Mouse (Mus musculus) forebrain, embryonic 11.5 days (tissue): ENCODE data around the gene Atp2b2. TPM values are rescaled to one million over a fixed set of nuclear protein-coding genes. Genes with fewer than 3 reads are reported as not detected.

ENCODE experiments used
- ATAC-seq: fragments of 200-750 bp; cut with Nextera tagmentation; replicated peaks from 2 replicates; pipeline ENCODE4 v1.8.0; 2017; ENCODE audit warnings: moderate TSS enrichment; ENCODE audit not compliant: low FRiP score
- DNase-seq: peaks from one replicate; pipeline ENCODE4 v3.0.0-alpha.2; 2017; ENCODE audit warnings: low spot score
- H3K27ac ChIP-seq: fragments of 300-500 bp; sonication (generic); 2 replicates; pipeline ENCODE4 v1.5.1; 2014; ENCODE audit warnings: low read depth, low read length
- H3K27me3 ChIP-seq: fragments of 300-500 bp; sonication (generic); 2 replicates; pipeline ENCODE4 v1.6.1; 2014; ENCODE audit warnings: mild to moderate bottlenecking, low read length, mixed read lengths; ENCODE audit not compliant: control insufficient read depth, insufficient read depth
- H3K36me3 ChIP-seq: fragments of 300-500 bp; sonication (generic); 2 replicates; pipeline ENCODE4 v1.6.1; 2014; ENCODE audit warnings: mild to moderate bottlenecking, low read length, moderate library complexity, mixed read lengths; ENCODE audit not compliant: control insufficient read depth, insufficient read depth
- H3K4me1 ChIP-seq: fragments of 300-500 bp; sonication (generic); replicated peaks from 2 replicates; pipeline ENCODE4 v1.6.1; 2014; ENCODE audit warnings: low read length, mixed read lengths; ENCODE audit not compliant: control insufficient read depth, insufficient read depth
- H3K4me2 ChIP-seq: fragments of 300-500 bp; sonication (generic); 2 replicates; pipeline ENCODE4 v1.6.1; 2014; ENCODE audit warnings: low read depth, mild to moderate bottlenecking, low read length, moderate library complexity, mixed read lengths; ENCODE audit not compliant: severe bottlenecking
- H3K4me3 ChIP-seq: fragments of 300-500 bp; sonication (generic); 2 replicates; pipeline ENCODE4 v1.5.1; 2014; ENCODE audit warnings: low read depth, low read length
- H3K9ac ChIP-seq: fragments of 300-500 bp; sonication (generic); 2 replicates; pipeline ENCODE4 v1.6.1; 2014; ENCODE audit warnings: low read length
- H3K9me3 ChIP-seq: fragments of 300-500 bp; sonication (generic); 2 replicates; pipeline ENCODE4 v1.6.1; 2016; ENCODE audit warnings: low read length, mixed read lengths; ENCODE audit not compliant: control insufficient read depth
- WGBS: fragments of 180-500 bp; shearing (Covaris S2); extraction: QIAGEN DNeasy Blood & Tissue Kit; methylation state at CpG from one replicate; pipeline ENCODE4 v1.1.7; 2014; 5-methylcytosine and 5-hydroxymethylcytosine counted together
- polyA plus RNA-seq: library from polyadenylated mRNA; unstranded; fragments of >200 nt; fragmentation: Nextera tagmentation; extraction: Ambion mirVana; gene quantifications from 2 replicates; pipeline ENCODE4 v1.2.1, GENCODE M21; 2014

The Atp2b2 gene
- polyA plus RNA-seq, 1 experiment from 2014 or later: 2.5 TPM

DNA sequence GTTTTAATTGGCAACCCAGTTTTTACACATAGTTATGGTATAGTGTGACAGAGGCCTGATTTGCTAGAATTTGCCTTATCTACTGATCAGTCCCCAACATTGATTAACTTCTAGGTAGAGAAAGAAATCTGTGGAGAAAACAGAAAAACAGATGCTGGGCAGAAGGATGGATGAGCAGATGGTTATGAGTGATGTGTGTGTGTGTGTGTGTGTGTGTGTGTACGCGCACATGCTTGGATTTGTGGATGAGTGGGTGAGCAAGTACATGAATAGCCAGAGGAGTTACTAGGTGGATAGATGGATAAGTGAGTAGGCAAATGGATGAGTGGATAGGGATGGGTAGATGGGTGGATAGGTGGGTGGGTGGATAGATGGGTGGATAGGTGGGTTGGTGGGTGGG is 20.7 kb upstream of the Atp2b2 start:
- no peaks in the 10 kb centered on the region for H3K4me1 ChIP-seq
- H3K27me3 ChIP-seq: no peaks in the 10 kb centered on the region
- ATAC-seq (no peak), DNase-seq (no peak)
- H3K27ac ChIP-seq: no peak overlapping the region
- no peak overlapping the region for H3K4me3 ChIP-seq
- H3K9ac ChIP-seq: no peak overlapping the region
- no peaks in the 10 kb centered on the region for H3K36me3 ChIP-seq
- H3K4me2 ChIP-seq: no peak overlapping the region
- whole genome bisulfite sequencing: 98% methylated on average over 2 of the region's 2 CpGs
- no peaks in the 10 kb centered on the region for H3K9me3 ChIP-seq

DNA sequence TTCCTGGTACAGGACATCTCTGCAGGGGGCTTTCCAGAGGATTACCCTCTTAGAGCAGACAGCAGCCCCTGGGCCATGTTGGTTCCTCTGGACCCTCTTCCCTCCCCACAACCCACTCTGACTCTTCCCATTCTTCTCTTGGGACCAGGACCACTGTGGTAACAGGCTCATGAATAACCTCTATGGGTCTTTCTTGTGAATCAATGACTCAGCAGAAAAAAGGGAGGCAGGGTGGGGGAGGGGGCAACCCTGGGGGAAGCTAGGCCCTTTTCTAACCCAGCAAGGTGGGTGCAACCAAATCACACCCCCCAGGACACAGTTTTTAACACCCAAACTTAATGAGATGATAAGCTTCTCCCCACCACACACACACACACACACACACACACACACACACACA is 20.3 kb upstream of the Atp2b2 start:
- no peak for DNase-seq
- Histone ChIP-seq H3K9ac (no peak overlapping the region), H3K4me2 (no peak overlapping the region), H3K4me1 (no peaks in the 10 kb centered on the region), H3K27ac (no peak overlapping the region), H3K27me3 (no peaks in the 10 kb centered on the region), H3K4me3 (no peak overlapping the region), H3K36me3 (no peaks in the 10 kb centered on the region), H3K9me3 (no peaks in the 10 kb centered on the region)
- ATAC-seq: no peak

DNA sequence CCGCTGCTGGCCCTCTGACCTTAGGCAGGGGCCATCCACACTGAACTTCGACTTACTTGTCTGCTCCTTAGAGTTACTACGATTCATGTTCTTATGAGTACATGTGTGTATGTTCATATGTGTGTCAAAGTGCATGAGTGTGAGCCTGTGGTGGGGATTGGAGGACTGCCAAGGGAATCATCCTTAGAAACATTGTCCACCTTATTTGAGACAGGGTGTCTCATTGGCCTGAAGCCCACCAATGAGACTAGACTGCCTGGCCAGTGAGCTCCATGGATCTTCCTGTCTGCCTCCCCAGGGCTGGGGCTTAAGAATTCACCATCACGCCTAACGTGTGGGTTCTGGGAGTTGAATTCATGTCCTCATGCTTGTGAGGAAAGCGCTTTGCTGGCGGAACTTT is 16.8 kb upstream of the Atp2b2 start:
- H3K9ac ChIP-seq: no peak overlapping the region
- H3K36me3 ChIP-seq: no peaks in the 10 kb centered on the region
- DNase-seq (no peak), ATAC-seq (no peak)
- H3K4me1 ChIP-seq: no peaks in the 10 kb centered on the region
- no peak overlapping the region for H3K4me2 ChIP-seq
- H3K9me3 ChIP-seq: no peaks in the 10 kb centered on the region
- no peaks in the 10 kb centered on the region for H3K27me3 ChIP-seq
- WGBS: 89% methylated on average over 7 of the region's 7 CpGs
- H3K4me3 ChIP-seq: no peak overlapping the region
- H3K27ac ChIP-seq: no peak overlapping the region

DNA sequence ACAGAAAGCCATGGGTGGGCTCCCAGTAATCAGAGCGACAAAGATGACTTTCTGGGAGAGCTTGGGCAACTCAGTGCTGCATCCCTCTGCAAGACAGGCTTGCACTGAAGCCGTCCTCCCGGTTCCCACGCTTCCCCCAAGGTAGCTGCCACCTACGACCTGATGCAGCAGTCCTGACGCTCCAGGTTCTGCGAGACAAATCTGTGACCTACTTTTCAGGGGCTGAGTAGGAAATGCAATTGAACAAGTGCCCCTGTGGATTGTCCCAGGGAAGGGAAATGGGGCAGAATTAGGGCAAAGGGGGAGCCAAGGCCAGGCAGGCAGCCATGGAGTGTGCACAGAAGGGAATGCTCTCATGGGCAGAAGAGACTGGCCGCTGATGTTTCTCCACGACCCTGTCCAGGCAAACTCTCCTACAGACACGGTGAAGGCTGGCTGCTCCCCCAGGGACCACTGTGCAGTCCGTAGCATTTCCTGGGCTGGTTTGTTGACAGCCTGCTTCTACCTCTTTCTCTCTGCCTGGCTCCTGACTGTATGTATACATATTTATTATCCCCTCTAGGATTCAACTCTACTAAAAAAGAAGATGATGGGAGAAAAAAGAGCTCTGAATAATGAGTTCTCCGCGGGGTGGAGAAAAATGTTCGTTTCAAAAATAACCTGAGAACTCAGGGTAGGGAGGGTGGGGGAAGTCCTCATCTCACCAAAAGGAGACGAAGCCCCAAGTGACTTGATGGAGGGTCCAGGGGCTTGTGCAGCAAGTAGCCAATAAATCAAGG is 15.8 kb upstream of the Atp2b2 start:
- no peak overlapping the region for H3K4me3 ChIP-seq
- DNase-seq (no peak), ATAC-seq (no peak)
- no peak overlapping the region for H3K9ac ChIP-seq
- H3K27ac ChIP-seq: no peak overlapping the region
- H3K4me2 ChIP-seq: no peak overlapping the region
- H3K9me3 ChIP-seq: no peaks in the 10 kb centered on the region
- WGBS: 72% methylated on average over 15 of the region's 15 CpGs
- no peaks in the 10 kb centered on the region for H3K36me3 ChIP-seq
- H3K4me1 ChIP-seq: no peaks in the 10 kb centered on the region
- H3K27me3 ChIP-seq: no peaks in the 10 kb centered on the region

DNA sequence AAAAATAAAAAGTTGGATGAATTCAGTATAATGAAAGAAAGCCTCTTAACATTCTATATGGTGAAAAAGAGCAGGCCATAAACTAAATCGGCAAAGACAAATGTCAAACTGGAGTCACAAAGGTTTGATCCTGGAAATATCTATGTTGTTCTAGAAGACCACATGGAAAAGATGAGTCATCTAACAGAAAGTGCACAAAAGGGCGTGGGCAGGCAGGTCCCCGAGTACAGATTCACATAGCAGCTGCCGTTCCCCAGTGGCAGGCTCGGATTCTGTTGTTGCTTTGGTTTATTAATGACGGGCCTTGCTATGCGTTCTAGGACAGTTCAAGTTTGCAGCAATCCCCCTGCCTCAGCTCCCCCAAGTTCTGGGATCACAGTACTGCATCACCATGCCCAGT is 12.9 kb upstream of the Atp2b2 start:
- 88% methylated on average over 7 of the region's 7 CpGs for WGBS
- Histone ChIP-seq H3K9ac (no peak overlapping the region), H3K36me3 (no peaks in the 10 kb centered on the region), H3K27ac (no peak overlapping the region), H3K4me3 (no peak overlapping the region), H3K4me1 (no peaks in the 10 kb centered on the region), H3K9me3 (no peaks in the 10 kb centered on the region), H3K4me2 (no peak overlapping the region), H3K27me3 (no peaks in the 10 kb centered on the region)
- ATAC-seq (no peak), DNase-seq (no peak)

DNA sequence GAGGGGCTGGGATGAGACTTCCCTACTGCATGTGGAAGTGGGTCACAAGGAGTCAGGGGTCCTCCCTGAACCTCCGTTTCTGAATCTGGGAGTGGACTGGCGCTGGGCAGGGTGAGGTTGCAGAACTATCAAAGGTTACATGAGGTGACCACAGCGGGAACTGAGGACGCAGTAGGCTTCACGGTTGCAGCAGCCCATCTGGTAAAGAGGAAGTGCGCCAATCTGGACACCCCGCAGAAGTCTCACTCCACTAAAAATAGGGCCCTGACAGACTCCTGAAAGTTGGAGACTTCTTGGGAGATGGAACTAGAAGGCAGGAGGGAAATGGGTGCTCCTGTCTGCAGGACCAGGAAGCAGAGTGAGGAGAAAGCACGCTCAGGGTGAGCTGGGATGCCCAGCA is 2.5 kb upstream of the Atp2b2 start:
- no peak for ATAC-seq
- no peak overlapping the region for H3K9ac ChIP-seq
- H3K27ac ChIP-seq: no peak overlapping the region
- no peaks in the 10 kb centered on the region for H3K9me3 ChIP-seq
- WGBS: 83% methylated on average over 8 of the region's 8 CpGs
- DNase-seq: no peak
- no peak overlapping the region for H3K4me3 ChIP-seq
- H3K4me2 ChIP-seq: no peak overlapping the region
- H3K36me3 ChIP-seq: no peaks in the 10 kb centered on the region
- peaks cover 27% of the 10 kb centered on the region for H3K27me3 ChIP-seq
- H3K4me1 ChIP-seq: peaks cover 4% of the 10 kb centered on the region; the same call in 1 of the 2 replicates

DNA sequence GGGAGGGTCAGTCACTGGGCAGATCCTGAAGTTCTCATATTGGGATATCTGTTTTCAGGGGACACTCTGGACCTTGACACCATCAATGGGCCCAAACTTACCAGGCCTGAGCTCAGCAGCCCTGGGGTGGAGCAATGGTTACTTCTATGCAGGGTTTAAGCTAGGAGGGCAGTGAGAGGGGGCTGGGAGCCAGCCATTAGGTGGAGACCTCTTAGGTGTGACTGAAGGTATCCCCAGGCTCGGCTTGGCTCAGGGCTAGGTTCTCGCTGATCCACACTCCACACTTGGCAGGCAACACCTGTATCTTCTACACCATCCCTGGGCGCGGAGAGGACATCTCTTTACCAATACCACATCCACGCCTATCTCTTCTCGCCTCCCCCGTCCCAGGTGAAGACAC is 423 bp upstream of the Atp2b2 start:
- Histone ChIP-seq H3K27ac (no peak overlapping the region), H3K36me3 (no peaks in the 10 kb centered on the region), H3K9ac (no peak overlapping the region), H3K4me2 (no peak overlapping the region), H3K9me3 (no peaks in the 10 kb centered on the region), H3K4me3 (no peak overlapping the region), H3K27me3 (peaks cover 27% of the 10 kb centered on the region), H3K4me1 (peaks cover 4% of the 10 kb centered on the region; the same call in 1 of the 2 replicates)
- 96% methylated on average over 7 of the region's 7 CpGs for WGBS
- ATAC-seq (no peak), DNase-seq (no peak)

DNA sequence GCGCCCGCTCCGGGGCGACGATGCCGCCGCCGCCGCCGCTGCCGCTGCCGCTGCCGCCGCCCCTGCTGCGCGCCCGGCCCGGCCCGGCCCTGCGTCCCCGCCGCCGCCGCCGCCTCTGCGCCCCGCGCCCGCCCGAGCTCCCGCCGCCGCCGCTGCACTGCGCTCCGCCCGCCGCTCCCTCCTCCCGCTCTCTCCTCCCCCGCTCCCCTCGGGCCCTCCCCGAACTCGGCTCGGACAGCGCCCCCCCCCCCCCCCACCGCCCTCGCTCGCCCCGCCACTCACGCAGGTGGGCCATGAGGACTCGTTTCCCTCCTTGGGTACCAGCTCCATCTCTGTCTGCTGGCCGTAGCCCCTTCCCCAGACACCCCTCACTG is 515 bp downstream of the Atp2b2 start:
- DNase-seq (peak; percentile 57), ATAC-seq (0 out of 2 replicates have a peak, but pooled peaks have one; percentile 30)
- Histone ChIP-seq H3K36me3 (no peaks in the 10 kb centered on the region), H3K9ac (peak overlapping the region; percentile 64), H3K9me3 (no peaks in the 10 kb centered on the region), H3K27me3 (peaks cover 27% of the 10 kb centered on the region), H3K27ac (no peak overlapping the region), H3K4me1 (peaks cover 4% of the 10 kb centered on the region; the same call in 1 of the 2 replicates), H3K4me2 (peak overlapping the region; percentile 99), H3K4me3 (peak overlapping the region; percentile 55)
- WGBS: 5% methylated on average over 3 of the region's 52 CpGs
